Mouse (Mus musculus) right cerebral cortex, adult 18-20 months (tissue): ENCODE measurements around the gene Elac2.

Experiments
- DNase-seq: peaks from one replicate; pipeline ENCODE4 v3.0.0; 2022; ENCODE audit warnings: mixed read lengths

The Elac2 gene

DNA sequence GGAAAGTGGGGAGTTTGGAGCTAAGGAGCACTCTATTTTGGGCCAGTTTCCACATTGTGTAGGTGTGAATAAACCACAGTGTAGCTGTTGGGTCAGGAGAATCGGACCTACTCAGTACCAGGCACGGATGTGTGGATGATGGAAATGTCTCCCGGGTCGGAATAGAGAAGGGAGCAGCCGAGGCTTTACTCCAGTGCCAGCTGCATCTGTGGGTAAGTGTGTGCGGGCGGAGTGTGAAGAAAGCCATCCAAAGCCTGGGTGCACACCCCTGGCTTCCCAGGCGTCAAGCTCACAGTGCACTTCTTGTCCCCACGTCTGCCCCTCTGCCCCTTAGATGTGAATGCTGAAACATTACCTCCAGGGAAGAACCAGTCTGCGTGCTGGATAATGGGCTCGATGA, 43.9 kb downstream of the Elac2 start:
- DNase-seq = peak; percentile 59

- no peak for DNase-seq
Observed at GRCm38 (mm10) chr11:65028049-65028448, 49.2 kb downstream of the Elac2 start.

GRCm38 (mm10) chr11:65030201-65030600, 51.4 kb downstream of the Elac2 start:
- DNase-seq = no peak

GRCm38 (mm10) chr11:65032221-65032620, 53.4 kb downstream of the Elac2 start:
- no peak for DNase-seq

- no peak for DNase-seq
Observed at GRCm38 (mm10) chr11:65038996-65039395, 60.2 kb downstream of the Elac2 start.

DNA sequence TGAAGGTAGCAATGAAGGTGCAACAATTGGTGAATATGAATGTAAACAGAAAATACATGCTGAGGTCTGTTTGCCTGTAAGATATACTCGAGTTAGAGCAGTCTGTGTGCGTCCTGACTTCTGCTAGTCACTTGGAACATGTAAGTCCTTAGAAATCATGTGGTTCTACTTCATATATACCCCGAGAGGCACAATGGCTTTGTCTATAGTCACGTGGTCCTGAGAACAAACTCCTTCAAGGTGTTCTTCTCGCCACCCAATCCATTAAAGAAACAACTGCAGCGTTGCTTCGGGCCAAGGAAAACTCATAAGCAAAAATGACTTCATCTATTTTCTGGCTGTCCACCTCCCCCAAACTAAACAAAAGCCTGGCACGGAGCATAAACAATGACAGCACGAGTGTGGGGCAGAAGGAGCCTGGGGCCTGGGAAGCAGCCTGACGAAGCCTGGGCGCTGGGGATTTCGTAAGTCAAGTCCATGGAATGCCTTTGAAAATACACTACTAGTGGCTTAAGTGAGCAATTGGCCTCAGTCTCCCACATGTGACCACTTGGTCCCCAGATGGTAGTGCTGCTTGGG, 60.8 kb downstream of the Elac2 start:
- no peak for DNase-seq

DNA sequence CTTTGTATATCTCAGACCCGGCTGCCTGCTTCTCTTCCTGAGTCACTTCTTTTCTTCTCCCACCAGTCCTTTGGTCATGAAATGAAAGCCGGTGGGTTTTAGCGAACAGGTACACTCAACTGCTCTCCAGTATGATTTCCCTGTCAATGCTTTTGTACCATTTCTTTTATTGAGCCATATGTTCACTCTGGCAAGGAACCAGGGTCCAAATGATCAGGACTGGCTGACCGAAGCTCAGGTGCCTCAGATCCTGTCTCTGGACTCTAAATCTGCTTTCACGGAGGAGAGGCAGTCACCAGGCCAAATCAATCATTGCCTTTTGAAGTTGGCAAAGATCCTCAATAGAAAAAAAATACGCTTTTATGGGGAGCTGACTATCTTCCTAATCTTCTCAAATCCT, 61.7 kb downstream of the Elac2 start:
- no peak for DNase-seq

GRCm38 (mm10) chr11:65049090-65049489, 70.3 kb downstream of the Elac2 start:
- DNase-seq = peak; percentile 60

GRCm38 (mm10) chr11:65050819-65051218, 72.0 kb downstream of the Elac2 start:
- DNase-seq = no peak
